Mouse (Mus musculus) limb, embryonic 10.5 days (tissue): ENCODE measurements around the gene Zc3h7a. TPM values are rescaled to one million over a fixed set of nuclear protein-coding genes. Genes with fewer than 3 reads are reported as not detected.

Source experiments
- microRNA-seq: library from miRNA; unstranded; fragments of <30 nt; microRNA quantifications from one replicate; pipeline ENCODE4, GENCODE M21; 2017
- polyA plus RNA-seq: library from polyadenylated mRNA; unstranded; fragments of >200 nt; fragmentation: Nextera tagmentation; extraction: Ambion mirVana; gene quantifications from 2 replicates; pipeline ENCODE4 v1.2.1, GENCODE M21; 2016

The Zc3h7a gene
- polyA plus RNA-seq, 1 experiment from 2014 or later: 71.3 TPM

Small RNAs within 50 kb of the gene (microRNA-seq; reads per million reads assigned to microRNA genes)
- 449 reads per million, percentile 66 among the genes with 10 or more reads in this experiment for gene Gm23935

Other genes with a start within 250 kb of the Zc3h7a start
- 47.6 and 55.1 TPM in 2 replicates for gene Snn, start 115.4 kb downstream of the Zc3h7a start, polyA plus RNA-seq
- 87.5 and 91.1 TPM in 2 replicates for gene Litaf, start 110.2 kb downstream of the Zc3h7a start, polyA plus RNA-seq
- 27.9 and 33.4 TPM in 2 replicates for gene Txndc11, start 41.7 kb downstream of the Zc3h7a start, polyA plus RNA-seq
- 278 and 326 TPM in 2 replicates for gene Rsl1d1, start 26.9 kb upstream of the Zc3h7a start, polyA plus RNA-seq
- 103 and 117 TPM in 2 replicates for gene Gspt1, start 77.9 kb upstream of the Zc3h7a start, polyA plus RNA-seq
- not detected in 2 replicates for gene Tnfrsf17, start 137.4 kb upstream of the Zc3h7a start, polyA plus RNA-seq
- gene Snx29, start 146.5 kb upstream of the Zc3h7a start, polyA plus RNA-seq: 9.9 and 12.5 TPM in 2 replicates